Mouse (Mus musculus) activated CD4-positive, CD25-positive, alpha-beta regulatory T cell, adult 9 weeks (primary cell): ENCODE measurements around the gene Tas2r102. TPM values are rescaled to one million over a fixed set of nuclear protein-coding genes. Genes with fewer than 3 reads are reported as not detected.

Experiments used
- polyA plus RNA-seq: library from polyadenylated mRNA; unstranded; fragments of 100-300 nt; shearing (Covaris generic); gene quantifications from one replicate; pipeline ENCODE4 v1.2.1, GENCODE M21; 2017

The Tas2r102 gene
- polyA plus RNA-seq = not detected

GRCm38 (mm10) chr6:132761831-132762230 lies at the start of gene Tas2r102:
Gene Tas2r102 (plus strand): TSS chr6:132762131.

GRCm38 (mm10) chr6:132737935-132738334 lies 24.0 kb upstream of the Tas2r102 start, which contains the start of gene Tas2r115:
Gene Tas2r115 (minus strand): TSS chr6:132738035.

GRCm38 (mm10) chr6:132754430-132754829 lies 7.5 kb upstream of the Tas2r102 start, which contains the start of gene Tas2r124:
Gene Tas2r124 (plus strand): TSS chr6:132754730.

GRCm38 (mm10) chr6:132778062-132778461 lies 16.1 kb downstream of the Tas2r102 start, which contains the start of gene Tas2r136:
Gene Tas2r136 (minus strand): TSS chr6:132778162.

GRCm38 (mm10) chr6:132802518-132802917 lies 40.6 kb downstream of the Tas2r102 start, which contains the start of gene Tas2r117:
Gene Tas2r117 (plus strand): TSS chr6:132802818.

Other genes starting within 250 kb of the Tas2r102 start
- not detected for gene Prh1, start 192.3 kb upstream of the Tas2r102 start, polyA plus RNA-seq
- gene Prp2, start 166.2 kb upstream of the Tas2r102 start, polyA plus RNA-seq = not detected
- not detected for gene A630073D07Rik, start 110.6 kb upstream of the Tas2r102 start, polyA plus RNA-seq
- not detected for gene Tas2r120, start 105.2 kb upstream of the Tas2r102 start, polyA plus RNA-seq
- not detected for gene Tas2r121, start 61.1 kb upstream of the Tas2r102 start, polyA plus RNA-seq
- not detected for gene Tas2r122, start 50.2 kb upstream of the Tas2r102 start, polyA plus RNA-seq
- gene Tas2r115, start 24.1 kb upstream of the Tas2r102 start, polyA plus RNA-seq = not detected
- gene Tas2r124, start 7.4 kb upstream of the Tas2r102 start, polyA plus RNA-seq = not detected
- not detected for gene Tas2r136, start 16.0 kb downstream of the Tas2r102 start, polyA plus RNA-seq
- not detected for gene Tas2r117, start 40.7 kb downstream of the Tas2r102 start, polyA plus RNA-seq
- not detected for gene Tas2r123, start 85.0 kb downstream of the Tas2r102 start, polyA plus RNA-seq
- gene Tas2r116, start 93.3 kb downstream of the Tas2r102 start, polyA plus RNA-seq = not detected
- not detected for gene Tas2r110, start 105.9 kb downstream of the Tas2r102 start, polyA plus RNA-seq
- not detected for gene Tas2r113, start 130.9 kb downstream of the Tas2r102 start, polyA plus RNA-seq
- gene Tas2r125, start 147.5 kb downstream of the Tas2r102 start, polyA plus RNA-seq = not detected
- gene Tas2r129, start 189.0 kb downstream of the Tas2r102 start, polyA plus RNA-seq = not detected
- not detected for gene Tas2r131, start 195.8 kb downstream of the Tas2r102 start, polyA plus RNA-seq
- not detected for gene Tas2r109, start 218.8 kb downstream of the Tas2r102 start, polyA plus RNA-seq